Mouse (Mus musculus): ENCODE results near the gene Slc22a23.

The Slc22a23 gene

DNA sequence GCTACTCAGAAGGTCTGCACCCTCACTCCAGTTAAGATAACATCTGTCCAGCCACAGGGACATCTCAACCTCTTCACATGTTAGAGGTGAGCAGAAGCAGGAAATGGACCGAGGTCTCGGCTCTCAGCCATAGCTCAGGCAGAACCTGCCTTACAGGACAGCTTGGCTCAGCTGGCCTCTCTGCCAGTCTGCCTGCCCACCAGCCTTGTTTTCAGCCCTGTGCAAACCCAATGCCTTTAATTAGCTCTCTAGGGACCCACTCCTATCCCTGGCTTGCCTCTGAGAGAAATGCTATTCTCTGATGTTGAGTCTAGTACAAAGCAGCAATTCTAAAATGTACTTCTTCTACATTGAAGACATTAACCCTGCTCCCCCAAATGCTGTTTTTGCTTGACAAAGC, 73.3 kb downstream of the Slc22a23 start:
- no peak for DNase-seq (ENCODE audit: low read depth in 1 of 2, low spot score in 2 of 2)

- DNase-seq (ENCODE audit: low read depth in 1 of 2, low spot score in 2 of 2), result no peak
Observed at GRCm38 (mm10) chr13:34270886-34271602, 73.9 kb downstream of the Slc22a23 start.

GRCm38 (mm10) chr13:34269376-34269991, 75.5 kb downstream of the Slc22a23 start:
- no peak for DNase-seq (ENCODE audit: low read depth in 1 of 2, low spot score in 2 of 2)

DNA sequence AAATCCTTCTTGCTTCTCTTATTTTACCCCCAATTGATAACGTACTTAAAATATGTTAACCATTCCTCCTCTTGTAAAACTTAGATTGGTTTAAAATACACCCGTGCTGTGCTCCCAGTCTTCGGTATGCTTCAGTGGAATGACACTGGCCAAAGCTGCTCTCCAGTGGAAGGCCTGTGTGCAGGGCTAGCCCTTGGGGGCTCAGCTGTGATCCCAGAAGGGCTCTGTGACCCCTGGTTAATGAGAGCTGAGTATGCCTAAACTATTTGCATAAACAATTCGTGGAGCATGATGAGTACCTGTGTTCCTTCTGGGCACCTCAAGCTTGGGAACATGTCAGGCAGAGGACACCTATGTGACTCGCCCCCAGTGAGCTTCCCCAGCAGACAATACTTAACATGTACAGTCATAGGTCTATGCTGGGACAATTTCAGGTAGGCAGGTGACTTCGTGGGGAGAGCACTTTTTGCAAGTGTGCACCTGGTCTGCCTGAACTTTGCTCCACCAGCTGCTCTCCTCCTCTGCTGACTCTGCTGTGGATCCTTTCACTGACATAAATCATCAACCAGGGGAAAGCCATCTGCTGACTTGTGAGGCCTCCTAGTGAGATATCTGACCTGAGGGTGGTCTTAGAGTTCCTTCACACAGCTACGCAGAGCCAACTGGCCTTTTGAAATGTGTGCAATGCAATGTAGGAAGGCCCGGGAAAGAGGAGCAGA, 77.9 kb downstream of the Slc22a23 start:
- no peak for DNase-seq (ENCODE audit: low read depth in 1 of 2, low spot score in 2 of 2)

- DNase-seq (ENCODE audit: low read depth in 1 of 2, low spot score in 2 of 2), result no peak
Observed at GRCm38 (mm10) chr13:34266067-34266466, 78.9 kb downstream of the Slc22a23 start.

- no peak for DNase-seq (ENCODE audit: low read depth in 1 of 2, low spot score in 2 of 2)
Observed at GRCm38 (mm10) chr13:34265576-34265975, 79.4 kb downstream of the Slc22a23 start.

- no peak for DNase-seq (ENCODE audit: low read depth in 1 of 2, low spot score in 2 of 2)
Observed at GRCm38 (mm10) chr13:34265022-34265565, 79.9 kb downstream of the Slc22a23 start.

DNA sequence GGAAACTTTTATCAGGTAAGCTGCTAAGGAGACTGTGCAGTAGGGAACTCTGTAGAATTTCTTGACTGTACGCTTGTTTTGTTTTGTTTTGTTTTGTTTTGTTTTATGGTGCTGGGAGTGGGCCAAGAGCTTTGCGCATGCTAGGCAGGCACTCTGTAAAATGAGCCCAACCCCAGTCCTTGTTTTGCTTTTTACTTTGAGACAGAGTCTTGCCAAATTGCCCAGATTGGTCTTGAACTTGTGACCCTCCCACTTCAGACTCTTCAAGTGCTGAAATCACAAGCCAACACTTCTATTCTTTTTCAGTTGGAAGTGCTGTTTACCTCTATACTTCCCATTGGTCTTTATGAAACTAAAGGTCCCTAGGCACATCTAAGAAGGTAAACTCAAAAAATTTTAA, 80.5 kb downstream of the Slc22a23 start:
- no peak for DNase-seq (ENCODE audit: low read depth in 1 of 2, low spot score in 2 of 2)

GRCm38 (mm10) chr13:34258765-34259164, 86.2 kb downstream of the Slc22a23 start:
- DNase-seq (ENCODE audit: low read depth in 1 of 2, low spot score in 2 of 2), result no peak

DNA sequence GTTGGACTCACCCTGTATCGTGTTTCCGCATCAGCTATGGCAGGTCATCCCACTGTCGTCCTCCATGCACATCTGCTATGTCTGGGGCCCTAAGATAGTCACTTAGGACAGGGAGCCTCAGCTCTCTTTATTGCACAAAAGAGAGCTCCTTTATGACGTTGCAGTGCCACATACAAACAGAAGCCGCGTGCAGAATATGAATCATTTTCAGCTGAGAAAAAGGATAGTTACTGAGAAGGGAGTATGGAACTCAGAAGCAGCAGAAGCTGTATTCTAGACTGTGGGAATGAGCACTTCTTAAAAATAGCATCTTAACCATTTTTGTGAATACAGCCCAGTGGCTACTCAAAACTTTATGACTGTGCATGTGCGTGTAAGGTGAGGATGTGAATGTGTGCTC, 87.8 kb downstream of the Slc22a23 start:
- DNase-seq (ENCODE audit: low read depth in 1 of 2, low spot score in 2 of 2), result no peak

DNA sequence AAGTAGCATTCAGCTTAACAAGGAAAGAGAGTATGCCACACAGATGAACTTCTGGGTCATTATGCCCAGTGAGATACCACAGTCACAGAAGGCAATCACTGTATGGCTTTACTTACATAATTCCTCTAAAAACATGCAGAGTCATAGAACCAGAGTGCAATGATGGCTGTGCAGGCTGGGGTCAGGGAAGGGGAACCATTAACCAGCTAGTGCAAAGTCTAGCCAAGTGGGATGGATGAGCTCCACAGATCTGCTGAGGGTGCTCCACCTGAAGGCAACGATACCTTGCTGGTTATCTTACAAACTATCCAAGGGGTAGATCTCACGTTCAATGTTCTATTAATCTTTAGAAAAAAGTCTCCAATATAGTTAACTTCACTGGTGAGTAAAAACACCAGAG, 88.3 kb downstream of the Slc22a23 start:
- no peak for DNase-seq (ENCODE audit: low read depth in 1 of 2, low spot score in 2 of 2)

DNA sequence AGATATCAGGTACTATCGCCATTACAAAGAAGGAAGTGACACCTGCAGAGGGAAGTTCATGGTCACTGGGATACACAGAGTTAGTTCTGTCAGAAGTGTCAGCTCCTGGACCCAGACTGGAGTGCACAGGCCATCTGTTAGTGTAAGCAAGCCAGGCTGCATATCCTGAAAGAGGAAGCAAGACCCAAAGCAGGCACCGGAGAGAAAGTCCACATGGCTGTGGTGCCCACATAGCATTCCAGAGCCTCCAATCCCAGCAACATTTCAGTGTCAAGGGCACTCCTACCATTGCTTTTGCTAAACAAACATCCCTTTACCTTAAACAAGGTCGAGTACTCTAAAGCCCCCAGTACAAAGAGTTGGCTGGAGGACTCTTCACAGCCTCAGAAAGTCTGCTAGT, 89.7 kb downstream of the Slc22a23 start:
- no peak for DNase-seq (ENCODE audit: low read depth in 1 of 2, low spot score in 2 of 2)

DNA sequence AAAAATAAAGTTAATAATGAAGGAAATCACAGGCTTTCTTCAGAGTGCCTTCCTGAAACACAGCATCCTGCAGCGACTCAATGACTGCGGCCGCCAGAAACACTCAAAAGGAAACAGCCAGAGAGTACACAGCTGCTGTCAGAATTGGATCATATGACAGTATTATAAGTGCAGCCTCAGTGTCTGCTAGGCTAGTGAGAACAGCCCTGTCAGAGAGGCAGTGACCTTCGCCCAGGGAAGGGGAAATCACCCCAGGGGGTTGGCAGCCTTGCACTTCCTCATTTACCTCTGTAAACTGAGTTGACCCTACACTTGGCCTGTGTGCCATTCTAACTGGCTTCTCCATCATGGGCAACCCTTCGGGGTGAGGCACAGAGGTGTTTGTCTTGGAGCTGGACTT, 90.3 kb downstream of the Slc22a23 start:
- peak; percentile 23 to 63 for DNase-seq (ENCODE audit: low read depth in 1 of 2, low spot score in 2 of 2)

- DNase-seq (ENCODE audit: low read depth in 1 of 2, low spot score in 2 of 2), result no peak
Observed at GRCm38 (mm10) chr13:34253736-34254135, 91.2 kb downstream of the Slc22a23 start.

- DNase-seq (ENCODE audit: low read depth in 1 of 2, low spot score in 2 of 2), result no peak
Observed at GRCm38 (mm10) chr13:34248941-34249920, 95.8 kb downstream of the Slc22a23 start.

DNA sequence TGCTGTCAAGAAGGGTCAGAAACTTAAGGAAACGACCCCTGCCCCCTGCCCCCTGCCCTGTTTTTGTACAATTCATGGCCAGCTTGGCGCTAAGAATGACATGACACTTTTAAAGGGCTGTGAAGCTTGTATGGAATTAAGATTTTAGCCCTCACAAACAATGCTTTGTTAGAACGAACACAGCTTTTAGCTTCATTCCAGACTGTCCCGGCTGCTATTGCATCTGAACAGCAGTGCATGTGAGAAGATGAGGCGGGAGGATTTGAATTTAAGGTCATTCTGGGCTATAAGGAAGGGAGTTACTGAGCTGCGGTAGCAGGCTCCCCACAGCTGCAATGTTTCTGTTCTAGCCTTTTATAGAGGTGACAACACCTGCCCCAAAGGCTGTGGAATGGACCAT, 96.9 kb downstream of the Slc22a23 start:
- no peak for DNase-seq (ENCODE audit: low read depth in 1 of 2, low spot score in 2 of 2)

- no peak for DNase-seq (ENCODE audit: low read depth in 1 of 2, low spot score in 2 of 2)
Observed at GRCm38 (mm10) chr13:34246821-34247220, 98.2 kb downstream of the Slc22a23 start.

DNA sequence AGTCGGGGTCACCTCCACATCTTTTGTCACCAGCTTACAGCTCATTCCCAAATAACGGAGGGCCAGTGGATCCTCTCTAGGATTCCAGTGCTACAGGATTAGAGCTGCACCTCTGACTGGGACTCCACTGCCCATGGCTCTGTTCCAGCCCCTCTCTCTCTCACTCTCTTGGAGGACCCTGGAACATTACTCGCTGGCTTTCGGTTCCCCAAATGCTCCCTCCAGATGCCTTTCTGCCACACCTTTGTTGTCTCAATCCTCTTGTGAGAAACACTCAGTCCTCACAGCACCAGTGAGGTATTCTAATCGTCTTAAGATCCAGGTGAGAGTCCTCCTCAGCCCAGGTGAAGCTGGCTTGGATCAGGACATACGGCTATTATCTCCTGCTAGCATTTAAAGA, 99.8 kb downstream of the Slc22a23 start:
- DNase-seq (ENCODE audit: low read depth in 1 of 2, low spot score in 2 of 2), result no peak

- DNase-seq (ENCODE audit: low read depth in 1 of 2, low spot score in 2 of 2), result no peak
Observed at GRCm38 (mm10) chr13:34244186-34244585, 100.8 kb downstream of the Slc22a23 start.

DNA sequence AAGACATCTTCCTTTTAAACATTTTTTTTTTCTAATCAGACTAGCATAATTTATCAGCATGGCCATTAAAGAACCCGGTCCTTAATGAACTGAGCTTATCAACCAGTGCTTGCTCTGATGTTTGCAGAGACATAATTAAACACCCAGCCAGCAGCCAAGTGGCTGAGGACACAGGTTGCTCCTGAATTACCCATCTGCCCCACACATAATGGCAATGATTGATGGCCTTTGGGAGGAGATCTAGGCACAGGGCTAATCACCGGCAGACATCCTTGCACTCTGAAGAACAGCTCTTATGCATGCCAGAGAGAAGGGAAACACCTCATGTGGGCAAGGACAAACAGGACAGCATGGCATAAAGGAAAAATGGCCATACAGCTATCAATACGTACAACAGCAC, 102.8 kb downstream of the Slc22a23 start:
- DNase-seq (ENCODE audit: low read depth in 1 of 2, low spot score in 2 of 2), result no peak

DNA sequence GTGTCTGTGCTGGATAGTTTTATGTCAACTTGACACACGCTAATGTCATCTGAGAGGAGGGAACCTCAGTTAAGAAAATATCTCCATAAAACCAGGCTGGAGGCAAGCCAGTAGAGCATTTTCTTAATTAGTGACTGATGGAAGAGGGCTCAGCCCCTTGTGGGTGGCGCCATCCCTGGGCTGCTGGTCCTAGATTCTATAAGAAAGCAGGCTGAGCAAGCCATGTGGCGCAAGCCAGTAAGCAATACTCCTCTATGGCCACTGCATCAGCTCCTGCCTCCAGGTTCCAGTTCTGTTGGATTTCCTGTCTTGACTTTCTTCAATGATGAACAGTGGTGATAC, 104.9 kb downstream of the Slc22a23 start:
- DNase-seq (ENCODE audit: low read depth in 1 of 2, low spot score in 2 of 2), result no peak
